Mouse (Mus musculus) ES-Bruce4 (cell line): ENCODE results near the gene Cpeb2. TPM values are rescaled to one million over a fixed set of nuclear protein-coding genes. Genes with fewer than 3 reads are reported as not detected.

ENCODE experiments used
- H3K27ac ChIP-seq: 2 replicates; pipeline ENCODE4 v1.5.1; 2012; ENCODE audit warnings: low read length, inconsistent platforms; ENCODE audit not compliant: insufficient read depth
- H3K27me3 ChIP-seq: 2 replicates; pipeline ENCODE4 v1.6.1; 2012; ENCODE audit warnings: mild to moderate bottlenecking, low read length, inconsistent platforms; ENCODE audit not compliant: control insufficient read depth, poor library complexity, insufficient read depth, severe bottlenecking
- H3K36me3 ChIP-seq: 2 replicates; pipeline ENCODE4 v1.6.1; 2012; ENCODE audit warnings: inconsistent platforms, mild to moderate bottlenecking, low read length, moderate library complexity; ENCODE audit not compliant: control insufficient read depth, poor library complexity, insufficient read depth, severe bottlenecking
- H3K4me1 ChIP-seq: one replicate; pipeline ENCODE4 v1.8.1; 2011; ENCODE audit warnings: low read length; ENCODE audit not compliant: control insufficient read depth, insufficient read depth
- H3K4me3 ChIP-seq: 2 replicates; pipeline ENCODE4 v1.5.1; 2011; ENCODE audit warnings: low read depth, mild to moderate bottlenecking, low read length
- H3K9ac ChIP-seq: 2 replicates; pipeline ENCODE4 v1.6.1; 2012; ENCODE audit warnings: low read depth, mild to moderate bottlenecking, inconsistent platforms; ENCODE audit not compliant: poor library complexity, severe bottlenecking
- H3K9me3 ChIP-seq: replicated peaks from 2 replicates; pipeline ENCODE4 v1.6.1; 2012; ENCODE audit warnings: mild to moderate bottlenecking, low read length, inconsistent platforms; ENCODE audit not compliant: control insufficient read depth, poor library complexity, insufficient read depth, severe bottlenecking
- CTCF ChIP-seq: IDR thresholded peaks from one replicate; pipeline ENCODE4 v1.8.1; 2011; ENCODE audit warnings: low read depth, low read length
- EP300 ChIP-seq: IDR thresholded peaks from 2 replicates; pipeline ENCODE4 v1.6.1; 2011; ENCODE audit warnings: low read depth, low read length; ENCODE audit not compliant: insufficient read depth
- POLR2A ChIP-seq: IDR thresholded peaks from one replicate; pipeline ENCODE4 v1.8.1; 2011; ENCODE audit warnings: low read length; ENCODE audit not compliant: insufficient read depth
- polyA plus RNA-seq: library from polyadenylated mRNA; stranded (reverse); fragments of >200 nt; gene quantifications from 2 replicates; pipeline ENCODE4 v1.2.4, GENCODE M21; 2011; ENCODE audit warnings: low read depth; ENCODE audit not compliant: missing spikeins, insufficient read depth, insufficient read length

Gene Cpeb2
- polyA plus RNA-seq, 1 experiment = 10.1 TPM

DNA sequence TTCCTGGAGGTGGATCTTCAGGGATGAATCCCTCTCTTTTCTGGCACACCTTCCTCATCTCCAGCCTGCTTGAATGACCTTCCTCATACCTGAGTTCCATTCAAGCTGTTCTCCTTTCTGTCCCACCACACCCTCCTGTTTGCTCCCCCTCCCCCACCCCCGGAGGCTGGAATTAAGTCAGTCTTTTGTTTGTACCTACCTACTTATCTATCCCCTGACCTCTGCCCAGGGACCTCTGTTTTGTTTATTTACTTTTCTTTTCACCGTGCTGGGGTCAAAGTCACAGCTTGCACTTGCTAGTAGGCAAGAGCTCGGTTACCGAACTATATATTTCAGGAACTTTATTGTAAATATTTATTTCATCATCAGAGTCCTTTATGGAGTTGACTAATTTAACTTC, 15.5 kb upstream of the Cpeb2 start:
- TF ChIP-seq EP300 (peak; percentile 69; the same call in 1 of the 2 replicates), CTCF (no peak)
- H3K9me3 ChIP-seq = no peaks in the 10 kb centered on the region

DNA sequence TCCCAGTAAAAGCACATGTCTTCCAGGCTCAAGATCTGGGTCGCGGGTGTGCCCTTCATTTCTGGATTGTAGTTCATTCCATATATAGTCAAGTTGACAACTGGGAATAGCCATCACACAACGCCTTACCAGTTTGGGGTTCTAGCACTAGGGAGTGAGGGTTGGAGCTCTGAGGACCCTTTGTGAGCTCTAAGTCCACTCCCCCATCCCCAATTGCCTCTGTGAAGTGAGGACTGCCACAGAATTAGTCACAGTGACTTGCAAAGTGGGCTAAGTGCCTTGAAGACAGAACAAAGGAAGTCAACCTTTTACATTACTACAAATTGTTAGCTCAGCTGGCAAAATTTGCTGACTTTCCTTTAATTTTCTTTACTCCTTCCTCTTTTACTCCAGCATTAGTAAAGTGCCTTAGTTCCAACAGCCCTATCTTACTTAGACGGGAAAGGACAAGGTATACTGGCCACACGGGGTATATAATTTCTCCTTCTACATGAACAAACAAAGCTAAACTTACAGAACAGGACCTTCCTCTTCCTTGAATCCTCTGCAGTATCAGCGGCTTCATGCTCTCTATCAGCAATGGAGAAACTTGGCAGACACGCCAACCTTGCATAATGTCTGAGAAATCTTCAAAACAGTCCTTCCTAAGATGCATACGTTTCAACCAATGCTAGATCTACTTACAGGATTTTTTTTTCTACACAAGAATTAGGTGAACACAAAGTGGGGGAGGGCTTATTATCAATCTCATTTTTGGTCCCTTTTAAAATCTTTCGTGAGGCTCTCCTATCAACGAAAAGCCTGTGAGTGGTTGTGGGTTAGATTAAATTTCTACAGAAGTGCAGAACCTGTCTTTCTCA, 14.8 kb upstream of the Cpeb2 start:
- no peaks in the 10 kb centered on the region for H3K36me3 ChIP-seq
- H3K27me3 ChIP-seq = no peaks in the 10 kb centered on the region
- H3K4me3 ChIP-seq = no peak overlapping the region
- H3K9ac ChIP-seq = no peak overlapping the region
- no peak for TF ChIP-seq EP300
- no peak for TF ChIP-seq CTCF
- TF ChIP-seq POLR2A = no peak
- H3K9me3 ChIP-seq = no peaks in the 10 kb centered on the region
- no peaks in the 10 kb centered on the region for H3K4me1 ChIP-seq
- H3K27ac ChIP-seq = peak overlapping the region; percentile 72

More for the DNA sequence above, 15.5 kb upstream of the Cpeb2 start:
- Histone ChIP-seq H3K9ac (no peak overlapping the region), H3K4me1 (no peaks in the 10 kb centered on the region), H3K27me3 (no peaks in the 10 kb centered on the region), H3K4me3 (no peak overlapping the region), H3K36me3 (no peaks in the 10 kb centered on the region), H3K27ac (peak overlapping the region; percentile 72)

DNA sequence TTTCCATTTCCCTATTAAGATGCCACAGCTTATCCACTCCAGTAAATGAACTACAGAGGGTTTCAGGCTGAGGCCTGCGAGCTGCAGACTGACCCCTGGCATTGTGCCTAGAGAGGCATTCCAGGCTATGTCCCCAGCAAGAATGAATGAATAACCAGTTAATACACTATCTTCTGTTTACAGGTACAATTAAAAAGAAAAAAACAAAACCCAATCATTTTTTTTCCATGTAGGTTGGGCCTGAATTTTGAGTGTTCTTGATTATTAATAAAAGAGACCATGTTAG, 14.2 kb upstream of the Cpeb2 start:
- no peak overlapping the region for H3K4me3 ChIP-seq
- H3K27me3 ChIP-seq = no peaks in the 10 kb centered on the region
- H3K9ac ChIP-seq = no peak overlapping the region
- H3K36me3 ChIP-seq = no peaks in the 10 kb centered on the region
- H3K27ac ChIP-seq = no peak overlapping the region
- H3K9me3 ChIP-seq = no peaks in the 10 kb centered on the region
- TF ChIP-seq CTCF (no peak), EP300 (no peak), POLR2A (no peak)
- no peaks in the 10 kb centered on the region for H3K4me1 ChIP-seq

GRCm38 (mm10) chr5:43223359-43223758, 9.6 kb upstream of the Cpeb2 start:
- no peak overlapping the region for H3K27ac ChIP-seq
- H3K36me3 ChIP-seq = no peaks in the 10 kb centered on the region
- no peak overlapping the region for H3K9ac ChIP-seq
- H3K27me3 ChIP-seq = no peaks in the 10 kb centered on the region
- no peaks in the 10 kb centered on the region for H3K4me1 ChIP-seq
- TF ChIP-seq POLR2A (no peak), EP300 (no peak), CTCF (no peak)
- no peak overlapping the region for H3K4me3 ChIP-seq
- no peaks in the 10 kb centered on the region for H3K9me3 ChIP-seq

DNA sequence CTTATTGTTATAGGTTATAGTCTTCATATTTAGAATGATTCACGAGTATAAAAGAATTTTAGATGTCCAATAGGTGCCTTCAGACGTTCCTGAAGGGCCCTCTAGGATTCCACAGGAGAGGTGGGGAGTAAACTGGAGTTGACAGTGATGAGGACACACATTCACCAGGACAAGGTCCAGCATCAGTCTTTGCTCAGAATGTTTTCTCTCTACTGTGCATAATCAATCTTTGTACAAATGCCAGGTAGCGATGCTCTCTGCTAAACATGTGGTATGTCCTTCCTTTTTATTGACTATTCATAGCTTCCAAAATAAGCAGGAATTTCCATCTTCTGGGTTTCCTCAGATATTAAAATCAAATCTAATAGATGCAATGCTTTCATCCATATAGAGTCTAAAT, 8.7 kb upstream of the Cpeb2 start:
- no peak overlapping the region for H3K9ac ChIP-seq
- H3K9me3 ChIP-seq = no peaks in the 10 kb centered on the region
- H3K27ac ChIP-seq = no peak overlapping the region
- no peaks in the 10 kb centered on the region for H3K4me1 ChIP-seq
- no peak for TF ChIP-seq POLR2A
- no peak for TF ChIP-seq CTCF
- no peak for TF ChIP-seq EP300
- no peaks in the 10 kb centered on the region for H3K36me3 ChIP-seq
- no peaks in the 10 kb centered on the region for H3K27me3 ChIP-seq
- H3K4me3 ChIP-seq = no peak overlapping the region

DNA sequence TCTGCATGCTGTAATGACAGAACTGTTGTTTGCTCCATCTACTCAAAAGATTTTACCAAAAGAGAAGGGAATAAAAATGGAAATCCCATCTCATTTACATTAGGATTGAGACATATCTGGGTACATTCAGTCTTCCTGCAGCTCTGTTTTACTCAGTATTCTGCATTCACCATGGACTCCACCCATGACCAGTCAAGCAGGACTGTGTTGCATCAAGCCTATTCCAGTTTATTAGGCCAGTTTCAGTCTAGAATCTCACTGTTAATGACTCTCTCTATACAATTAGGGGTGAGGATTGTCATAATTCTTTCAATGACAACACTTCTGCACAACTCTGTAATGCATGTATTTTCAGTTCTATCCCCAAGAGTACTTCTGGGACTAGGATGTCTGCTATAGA, 6.8 kb upstream of the Cpeb2 start:
- Histone ChIP-seq H3K9ac (no peak overlapping the region), H3K27ac (no peak overlapping the region), H3K4me1 (no peaks in the 10 kb centered on the region), H3K36me3 (no peaks in the 10 kb centered on the region), H3K27me3 (no peaks in the 10 kb centered on the region), H3K9me3 (no peaks in the 10 kb centered on the region), H3K4me3 (no peak overlapping the region)
- TF ChIP-seq EP300 = no peak
- no peak for TF ChIP-seq POLR2A
- no peak for TF ChIP-seq CTCF
